Mouse (Mus musculus) layer of hippocampus, adult 2 months (tissue): ENCODE data around the gene Smg6. TPM values are rescaled to one million over a fixed set of nuclear protein-coding genes. Genes with fewer than 3 reads are reported as not detected.

Source experiments
- DNase-seq, 2 experiments: peaks; one replicate each; pipeline ENCODE4 v3.0.0; 2022; ENCODE audit warnings: low spot score in 2 of 2
- H3K27ac ChIP-seq: fragments of 200-600 bp; 2 replicates; pipeline ENCODE4 v1.8.1; 2022
- H3K4me3 ChIP-seq: fragments of 200-600 bp; 2 replicates; pipeline ENCODE4 v1.8.1; 2022; ENCODE audit warnings: mild to moderate bottlenecking
- CTCF ChIP-seq: fragments of 200-600 bp; conservative IDR thresholded peaks from 2 replicates; pipeline ENCODE4 v1.8.1; 2022; ENCODE audit warnings: antibody characterized with exemption, mild to moderate bottlenecking, moderate library complexity
- microRNA-seq, 2 experiments: library from miRNA; unstranded; fragments of <30 nt; microRNA quantifications; one replicate each; pipeline ENCODE4 v1.2.0; 2021
- total RNA-seq, 2 experiments: library from RNA; stranded (reverse); gene quantifications; 2 replicates each; pipeline ENCODE4 v1.2.3; 2021

Smg6 gene
- total RNA-seq, 2 experiments from 2014 or later = 31.9 to 34.7 TPM

DNA sequence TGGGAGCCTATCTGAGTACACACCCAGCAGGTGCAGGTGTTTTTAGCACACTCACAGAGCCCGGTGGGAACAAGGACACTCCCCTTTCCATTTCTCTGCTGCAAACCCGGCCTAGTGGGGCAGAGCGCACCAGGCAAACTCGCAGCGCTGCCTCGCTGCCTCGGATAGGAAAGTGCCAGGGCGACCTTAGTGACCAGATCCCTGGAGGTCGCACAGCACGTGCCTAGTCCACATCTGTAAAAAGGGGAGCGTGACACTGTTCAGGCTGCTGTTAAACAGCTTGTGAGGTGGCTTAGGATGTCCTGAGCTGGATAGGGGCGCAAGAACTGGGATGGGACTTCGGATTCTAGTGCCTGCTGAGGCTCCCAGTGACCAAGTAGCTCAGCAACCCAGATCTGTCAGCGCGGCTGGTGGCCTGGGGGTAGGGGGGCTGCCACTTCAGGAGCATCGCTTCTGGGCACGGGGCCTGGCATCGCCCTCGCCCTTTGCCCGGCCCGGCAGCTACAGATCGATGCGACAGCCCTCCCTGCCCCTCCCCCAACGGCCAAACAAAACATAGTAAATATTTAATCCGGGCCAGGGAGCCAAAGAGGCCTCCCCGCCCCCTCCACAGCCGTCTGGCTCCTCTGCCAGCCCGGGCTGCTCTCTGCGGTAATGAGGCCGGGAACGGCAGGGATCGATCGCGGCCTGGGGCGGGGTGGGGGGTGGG, 287.9 kb downstream of the Smg6 start:
- Histone ChIP-seq H3K4me3 (peak overlapping the region; percentile 44), H3K27ac (peak overlapping the region; percentile 76)

More for the DNA sequence above, 287.9 kb downstream of the Smg6 start:
- DNase-seq = no peak
- TF ChIP-seq CTCF = no peak

Small RNA genes within 50 kb of the gene (microRNA-seq; reads per million reads assigned to microRNA genes)
- gene Mir132 (11,692 to 26,687 reads per million in 2 experiments), gene Mir212 (324 to 504 reads per million in 2 experiments)

Other genes with a start within 250 kb of the Smg6 start
- 100 to 1,000 TPM; 360 to 384 TPM for gene Pafah1b1, start 201.2 kb upstream of the Smg6 start, total RNA-seq
- gene Mettl16, start 155.0 kb upstream of the Smg6 start, total RNA-seq = 10 to 100 TPM; 31.2 to 31.3 TPM
- 10 to 100 TPM; 31.3 to 32.8 TPM for gene Mnt, start 94.9 kb upstream of the Smg6 start, total RNA-seq
- 10 to 100 TPM; 91.7 to 99.3 TPM for gene Sgsm2, start 28.8 kb upstream of the Smg6 start, total RNA-seq
- gene Tsr1, start 27.8 kb upstream of the Smg6 start, total RNA-seq = 10 to 100 TPM; 32.0 to 36.8 TPM
- gene Srr, start 125 bp downstream of the Smg6 start, total RNA-seq = 10 to 100 TPM; 85.2 to 96.3 TPM
- gene Hic1, start 243.7 kb downstream of the Smg6 start, total RNA-seq = 1 to 10 TPM; 3.8 to 3.9 TPM